Mouse (Mus musculus): ENCODE measurements at regions not wholly inside any gene's neighbourhood (a gene's known extent, or its start where the extent isn't known, plus 50 kb on each side); places are given as distances from the start of the nearest gene placed in this dataset.

DNA sequence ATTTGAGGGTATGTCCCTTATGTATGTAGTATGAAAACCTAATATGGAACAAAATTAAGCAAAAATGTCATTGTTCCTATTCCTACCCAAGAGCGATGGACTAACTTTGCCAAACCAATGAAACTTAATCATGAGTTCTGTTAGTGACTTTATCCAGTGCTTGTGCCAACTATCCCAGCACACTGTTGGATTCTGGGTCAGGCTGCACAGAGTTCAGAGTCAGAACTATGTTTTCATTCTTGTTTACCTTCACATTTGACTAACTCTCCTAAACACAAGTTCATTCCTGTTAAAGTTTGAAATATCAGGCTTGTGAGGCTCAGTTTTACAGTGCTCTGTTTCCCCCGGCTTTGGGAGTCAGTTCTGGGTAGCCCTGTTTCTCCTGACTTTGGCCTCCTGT is 100.2 kb downstream of the Sp3 start:
- DNase-seq (ENCODE audit: low read depth, low spot score), result no peak

- DNase-seq (ENCODE audit: low read depth, low spot score), result no peak
These were observed 98.7 kb downstream of the Sp3 start for GRCm38 (mm10) chr2:72881554-72881953.

DNA sequence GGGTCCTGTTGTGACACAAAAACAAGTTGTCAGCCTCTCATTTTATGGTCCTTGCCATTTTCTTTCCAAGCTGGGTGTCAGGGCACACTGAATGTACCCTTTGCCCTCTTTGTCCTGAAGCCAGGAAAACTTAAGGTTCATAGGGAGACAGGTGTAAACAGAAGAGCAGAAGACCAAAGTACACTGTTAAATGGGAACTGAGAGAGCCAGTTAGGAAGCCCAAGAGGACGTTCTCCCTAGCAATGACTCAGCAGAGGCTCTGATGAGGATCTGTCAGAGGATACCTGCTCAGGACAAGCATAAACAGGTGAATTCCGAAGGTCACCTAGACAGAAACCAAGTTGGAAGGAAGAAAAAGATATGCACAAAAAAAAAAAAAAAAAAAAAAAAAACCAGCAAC is 94.0 kb downstream of the Sp3 start:
- no peak for DNase-seq (ENCODE audit: low read depth, low spot score)
